Mouse (Mus musculus) intestine, postnatal 0 days (tissue): Measurements from ENCODE around the gene Cfap221. TPM values are rescaled to one million over a fixed set of nuclear protein-coding genes. Genes with fewer than 3 reads are reported as not detected.

ENCODE experiments used
- ATAC-seq: fragments of 200-750 bp; cut with Nextera tagmentation; 2 replicates; pipeline ENCODE4 v1.8.0; 2017; ENCODE audit warnings: mild to moderate bottlenecking, moderate TSS enrichment, moderate library complexity
- H3K27ac ChIP-seq: fragments of 300-500 bp; sonication (generic); 2 replicates; pipeline ENCODE4 v1.5.1; 2014; ENCODE audit warnings: mild to moderate bottlenecking, low read depth, low read length, moderate library complexity
- H3K27me3 ChIP-seq: fragments of 300-500 bp; sonication (generic); replicated peaks from 2 replicates; pipeline ENCODE4 v1.6.1; 2014; ENCODE audit warnings: low read length, mixed read lengths; ENCODE audit not compliant: control insufficient read depth, insufficient read depth
- H3K36me3 ChIP-seq: fragments of 300-500 bp; sonication (generic); 2 replicates; pipeline ENCODE4 v1.6.1; 2014; ENCODE audit warnings: mild to moderate bottlenecking, moderate library complexity; ENCODE audit not compliant: control insufficient read depth, insufficient read depth
- H3K4me1 ChIP-seq: fragments of 300-500 bp; sonication (generic); replicated peaks from 2 replicates; pipeline ENCODE4 v1.6.1; 2014; ENCODE audit warnings: antibody characterized with exemption, low read length, mixed read lengths; ENCODE audit not compliant: control insufficient read depth, insufficient read depth
- H3K4me2 ChIP-seq: fragments of 300-500 bp; sonication (generic); replicated peaks from 2 replicates; pipeline ENCODE4 v1.6.1; 2014; ENCODE audit warnings: low read depth, mild to moderate bottlenecking, moderate library complexity
- H3K4me3 ChIP-seq: fragments of 300-500 bp; sonication (generic); 2 replicates; pipeline ENCODE4 v1.5.1; 2014; ENCODE audit warnings: low read depth, low read length
- H3K9ac ChIP-seq: fragments of 300-500 bp; sonication (generic); 2 replicates; pipeline ENCODE4 v1.6.1; 2014; ENCODE audit warnings: mild to moderate bottlenecking, low read depth, low read length
- H3K9me3 ChIP-seq: fragments of 300-500 bp; sonication (generic); 2 replicates; pipeline ENCODE4 v1.6.1; 2016; ENCODE audit warnings: mixed run types; ENCODE audit not compliant: control insufficient read depth
- CTCF ChIP-seq: sonication (generic); IDR thresholded peaks from 2 replicates; pipeline ENCODE4 v1.5.1; 2016; ENCODE audit warnings: low read depth, mild to moderate bottlenecking, control low read depth, antibody characterized with exemption, moderate library complexity
- WGBS: fragments of 180-500 bp; shearing (Covaris S2); extraction: QIAGEN DNeasy Blood & Tissue Kit; methylation state at CpG from one replicate; pipeline ENCODE4 v1.1.7; 2014; 5-methylcytosine and 5-hydroxymethylcytosine counted together
- polyA plus RNA-seq: library from polyadenylated mRNA; unstranded; fragments of >200 nt; fragmentation: Nextera tagmentation; extraction: Ambion mirVana; gene quantifications from 2 replicates; pipeline ENCODE4 v1.2.1, GENCODE M21; 2015

Cfap221 gene
- 0.09 TPM in 1 of 2 replicates, not detected in the other for polyA plus RNA-seq

- TF ChIP-seq CTCF = no peak
- Histone ChIP-seq H3K4me1 (no peaks in the 10 kb centered on the region), H3K27ac (no peak within 1 kb of the TSS), H3K9ac (0 out of 2 replicates have a peak within 1 kb of the TSS, but pooled peaks have one; percentile 26), H3K36me3 (no peaks in the 10 kb centered on the region), H3K27me3 (no peaks in the 10 kb centered on the region), H3K4me2 (peak within 1 kb of the TSS; percentile 81), H3K9me3 (no peaks in the 10 kb centered on the region), H3K4me3 (peak within 1 kb of the TSS; percentile 46)
- peak; percentile 83 for ATAC-seq
- 6% methylated on average over 30 of the region's 30 CpGs for whole genome bisulfite sequencing
Observed at GRCm38 (mm10) chr1:119996798-119997581, at the start of gene Cfap221. Cfap221 (minus strand) TSS chr1:119997234.

DNA sequence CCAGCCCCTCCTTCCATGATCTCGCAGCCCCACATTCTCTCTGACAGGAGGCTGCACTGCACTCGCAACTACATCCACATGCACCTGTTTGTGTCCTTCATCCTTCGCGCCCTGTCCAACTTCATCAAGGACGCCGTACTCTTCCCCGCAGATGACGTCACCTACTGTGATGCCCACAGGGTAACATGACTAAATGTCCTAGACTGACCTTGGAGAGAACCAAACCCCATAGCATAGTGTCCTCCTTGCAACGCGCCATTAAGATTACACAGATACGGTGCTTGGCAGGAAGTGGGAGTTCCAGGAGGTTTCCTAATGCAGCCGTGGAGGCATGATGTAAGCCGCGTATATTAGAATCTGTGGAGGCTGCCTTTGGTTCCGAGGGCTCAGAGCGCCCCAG is 47.5 kb upstream of the Cfap221 start:
- no peak overlapping the region for H3K27ac ChIP-seq
- no peaks in the 10 kb centered on the region for H3K4me1 ChIP-seq
- no peak for ATAC-seq
- H3K4me2 ChIP-seq = no peak overlapping the region
- H3K4me3 ChIP-seq = no peak overlapping the region
- no peak for TF ChIP-seq CTCF
- H3K36me3 ChIP-seq = no peaks in the 10 kb centered on the region
- no peaks in the 10 kb centered on the region for H3K9me3 ChIP-seq
- H3K27me3 ChIP-seq = no peaks in the 10 kb centered on the region
- no peak overlapping the region for H3K9ac ChIP-seq
- whole genome bisulfite sequencing = 78% methylated on average over 16 of the region's 16 CpGs

DNA sequence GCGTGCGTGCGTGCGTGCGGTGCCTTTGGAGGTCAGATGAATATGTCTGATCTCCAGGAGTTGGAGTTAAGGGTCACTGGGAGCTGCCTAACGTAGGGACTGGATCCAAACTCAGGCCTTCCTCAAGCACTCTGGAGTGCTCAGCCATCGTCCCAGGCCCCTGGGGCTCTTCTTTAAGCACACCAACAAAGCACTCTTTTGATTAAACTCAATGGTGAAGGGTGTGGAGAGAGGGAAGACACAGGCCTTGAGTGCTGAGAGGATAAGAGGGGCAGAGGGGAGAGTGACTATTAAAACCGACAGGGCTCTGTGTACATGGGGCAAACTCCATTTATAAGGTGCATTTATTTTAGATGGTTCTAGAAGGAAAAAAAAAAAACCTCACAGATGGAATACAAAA is 45.4 kb upstream of the Cfap221 start:
- no peak for ATAC-seq
- 83% methylated on average over 8 of the region's 8 CpGs for WGBS
- H3K4me2 ChIP-seq = no peak overlapping the region
- H3K27me3 ChIP-seq = no peaks in the 10 kb centered on the region
- H3K9me3 ChIP-seq = no peaks in the 10 kb centered on the region
- no peak overlapping the region for H3K4me3 ChIP-seq
- no peak overlapping the region for H3K9ac ChIP-seq
- no peaks in the 10 kb centered on the region for H3K36me3 ChIP-seq
- no peak for TF ChIP-seq CTCF
- no peaks in the 10 kb centered on the region for H3K4me1 ChIP-seq
- no peak overlapping the region for H3K27ac ChIP-seq

DNA sequence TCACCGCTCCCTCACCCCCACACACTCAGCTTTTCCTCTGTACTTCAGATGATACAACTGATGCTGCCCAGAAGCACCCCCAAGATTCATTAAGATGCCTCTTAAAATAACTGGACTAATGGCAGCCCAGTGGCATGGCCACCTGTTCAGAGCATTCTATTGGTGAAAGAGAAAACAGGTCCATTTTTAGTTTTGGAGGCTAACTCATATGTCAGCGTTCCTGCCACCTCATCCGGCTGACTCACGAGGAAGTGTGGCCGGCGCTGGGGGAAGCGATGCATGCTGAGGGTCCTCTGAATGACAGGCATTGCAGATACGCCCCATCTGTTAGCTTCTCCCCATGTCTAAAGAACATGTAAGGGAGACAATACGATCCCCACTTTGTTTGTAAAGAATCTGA is 41.6 kb upstream of the Cfap221 start:
- H3K27me3 ChIP-seq = no peaks in the 10 kb centered on the region
- no peak overlapping the region for H3K4me2 ChIP-seq
- no peak for TF ChIP-seq CTCF
- H3K27ac ChIP-seq = no peak overlapping the region
- WGBS = 85% methylated on average over 9 of the region's 9 CpGs
- no peak overlapping the region for H3K4me3 ChIP-seq
- no peak for ATAC-seq
- no peak overlapping the region for H3K9ac ChIP-seq
- H3K4me1 ChIP-seq = no peaks in the 10 kb centered on the region; the same call in 1 of the 2 replicates
- no peaks in the 10 kb centered on the region for H3K36me3 ChIP-seq
- no peaks in the 10 kb centered on the region for H3K9me3 ChIP-seq

DNA sequence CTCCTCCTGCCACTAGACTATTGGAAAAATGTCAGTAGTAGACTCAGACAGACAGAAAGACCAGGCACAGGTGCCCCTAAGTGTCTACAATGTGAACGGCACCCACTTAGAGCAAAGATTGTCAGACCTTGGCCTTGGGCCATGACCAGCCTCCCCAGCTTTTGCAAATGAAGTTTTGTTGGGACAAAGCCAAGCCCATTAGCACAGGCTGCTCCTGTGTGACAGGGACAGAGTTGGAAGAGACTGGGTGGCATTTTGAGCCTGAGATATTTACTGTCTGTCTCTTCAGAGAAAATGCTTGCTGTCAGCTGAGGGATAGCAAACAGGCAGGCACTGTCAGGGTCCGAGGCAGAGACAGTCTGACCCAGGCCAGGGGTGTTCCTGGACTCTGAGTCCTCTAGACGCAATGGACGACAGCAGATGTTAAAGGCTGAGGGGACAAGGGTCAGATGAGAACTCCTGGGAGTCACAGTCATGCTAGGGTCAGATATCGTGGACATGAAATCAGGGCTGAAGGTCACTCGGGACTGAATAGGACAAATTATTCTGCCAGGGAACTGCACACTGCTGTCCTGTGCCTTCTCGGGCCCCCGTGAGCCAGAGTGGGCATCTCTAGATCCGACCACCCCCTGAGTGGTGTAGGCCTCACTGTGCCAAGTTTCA is 40.1 kb upstream of the Cfap221 start:
- peak; percentile 20; the same call in 1 of the 2 replicates for ATAC-seq
- no peak overlapping the region for H3K27ac ChIP-seq
- WGBS = 51% methylated on average over 9 of the region's 9 CpGs
- no peak for TF ChIP-seq CTCF
- H3K4me1 ChIP-seq = no peaks in the 10 kb centered on the region; the same call in 1 of the 2 replicates
- no peak overlapping the region for H3K4me2 ChIP-seq
- no peaks in the 10 kb centered on the region for H3K36me3 ChIP-seq
- H3K27me3 ChIP-seq = no peaks in the 10 kb centered on the region
- H3K9me3 ChIP-seq = no peaks in the 10 kb centered on the region
- no peak overlapping the region for H3K9ac ChIP-seq
- no peak overlapping the region for H3K4me3 ChIP-seq

DNA sequence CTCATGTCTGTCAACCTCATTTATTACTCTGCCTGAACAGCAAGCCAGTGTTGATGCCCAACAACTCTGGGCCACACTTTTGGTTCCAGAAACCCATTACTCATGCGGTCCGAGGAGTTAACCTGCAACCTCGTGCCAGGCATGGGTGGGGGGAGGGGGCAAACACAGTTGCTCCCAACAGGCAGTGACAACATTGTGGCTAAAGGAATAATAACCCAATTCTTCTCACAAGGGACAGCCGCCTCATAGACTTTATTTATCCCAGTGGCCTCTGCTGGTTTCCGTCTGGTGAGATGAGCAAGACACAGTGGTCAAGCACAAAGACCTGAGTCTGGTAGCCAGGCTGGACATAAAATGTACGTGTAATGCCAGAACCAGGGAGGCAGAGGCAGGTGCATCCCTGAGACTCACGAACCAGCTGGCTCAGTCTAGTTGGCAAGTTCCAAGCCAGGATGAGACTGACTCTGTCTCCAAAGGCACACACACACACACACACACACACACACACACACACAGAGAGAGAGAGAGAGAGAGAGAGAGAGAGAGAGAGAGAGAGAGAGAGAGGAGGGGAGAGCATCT is 38.5 kb upstream of the Cfap221 start:
- 83% methylated on average over 7 of the region's 7 CpGs for WGBS
- no peaks in the 10 kb centered on the region; the same call in 1 of the 2 replicates for H3K4me1 ChIP-seq

More for the DNA sequence above, 38.5 kb upstream of the Cfap221 start:
- Histone ChIP-seq H3K9me3 (no peaks in the 10 kb centered on the region), H3K27me3 (no peaks in the 10 kb centered on the region), H3K9ac (no peak overlapping the region), H3K4me2 (no peak overlapping the region), H3K36me3 (no peaks in the 10 kb centered on the region), H3K27ac (no peak overlapping the region), H3K4me3 (no peak overlapping the region)
- TF ChIP-seq CTCF = no peak
- no peak for ATAC-seq
